Mouse (Mus musculus) right cerebral cortex, postnatal 14 days (tissue): ENCODE measurements around the gene Senp6.
"Not testable (repeated sequence)": the region's sequence is repeated elsewhere in the genome, so short reads cannot be mapped to it uniquely, and the experiment has no call there.

Source experiments
- DNase-seq: peaks from one replicate; pipeline ENCODE4 v3.0.0; 2022

The Senp6 gene

DNA sequence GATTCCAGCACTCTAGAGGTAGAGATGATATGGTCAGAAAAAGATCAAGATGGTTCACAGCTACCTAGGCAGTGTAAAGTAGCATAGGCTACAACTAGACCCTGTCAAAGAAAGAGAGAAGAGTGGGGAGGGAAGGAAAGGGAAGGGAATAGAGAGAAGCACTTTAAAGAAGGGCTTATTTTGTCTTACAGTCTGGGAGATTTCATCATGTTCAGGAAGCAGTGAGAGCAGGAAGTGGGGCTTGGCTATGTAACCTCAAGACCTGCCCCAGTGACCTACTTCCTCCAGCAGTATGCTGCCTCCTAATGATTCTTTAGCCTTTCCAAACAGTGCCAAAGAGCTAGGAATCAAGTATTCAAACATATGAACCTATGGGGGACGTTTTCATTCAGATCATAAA lies 14.2 kb downstream of the Senp6 start:
- DNase-seq: no peak

- DNase-seq: no peak
These were observed 17.9 kb downstream of the Senp6 start for GRCm38 (mm10) chr9:80084429-80085092.

DNA sequence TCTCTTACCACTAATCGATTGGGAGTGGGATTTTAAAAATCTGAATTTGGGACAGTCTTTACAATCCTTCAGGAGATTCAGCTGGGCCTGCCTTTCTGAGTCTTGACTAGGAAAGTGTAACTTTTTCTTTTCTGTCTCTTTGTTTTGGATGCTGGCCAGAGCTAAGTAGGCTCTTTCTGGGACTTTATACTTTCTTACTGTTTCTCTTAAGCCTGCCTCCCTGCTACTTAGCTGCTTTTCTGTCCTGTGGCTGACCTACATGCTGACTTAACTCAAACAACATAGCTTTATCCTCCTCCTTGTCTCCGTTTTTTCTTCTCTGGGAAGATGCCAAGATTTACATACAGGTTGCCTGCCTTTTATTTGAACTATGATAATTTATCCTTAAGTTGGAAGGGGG lies 19.0 kb downstream of the Senp6 start:
- no peak for DNase-seq

GRCm38 (mm10) chr9:80086272-80086966 lies 19.7 kb downstream of the Senp6 start:
- DNase-seq: not testable (repeated sequence)

DNA sequence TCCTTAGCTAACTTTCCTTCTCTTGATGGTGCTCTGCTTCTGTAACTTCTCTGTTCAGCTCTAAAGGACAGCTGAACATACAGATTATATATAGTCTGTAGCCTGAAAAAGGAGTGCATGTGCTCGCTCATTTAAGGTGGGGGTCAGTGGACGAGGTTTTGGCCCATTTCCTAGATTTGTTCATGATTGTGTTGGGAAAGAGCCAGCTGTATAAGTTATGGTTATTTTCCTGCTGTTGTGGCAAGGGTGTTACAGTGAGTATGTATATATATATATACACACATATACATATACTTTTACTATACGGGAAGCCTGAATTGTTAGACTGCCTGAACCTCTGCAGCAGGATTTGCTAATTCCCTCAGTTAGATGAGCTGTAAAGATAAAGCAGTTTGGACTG lies 22.7 kb downstream of the Senp6 start:
- DNase-seq: no peak

GRCm38 (mm10) chr9:80096325-80096724 lies 29.6 kb downstream of the Senp6 start:
- no peak for DNase-seq

GRCm38 (mm10) chr9:80145992-80146587 lies 79.4 kb downstream of the Senp6 start:
- no peak for DNase-seq

DNA sequence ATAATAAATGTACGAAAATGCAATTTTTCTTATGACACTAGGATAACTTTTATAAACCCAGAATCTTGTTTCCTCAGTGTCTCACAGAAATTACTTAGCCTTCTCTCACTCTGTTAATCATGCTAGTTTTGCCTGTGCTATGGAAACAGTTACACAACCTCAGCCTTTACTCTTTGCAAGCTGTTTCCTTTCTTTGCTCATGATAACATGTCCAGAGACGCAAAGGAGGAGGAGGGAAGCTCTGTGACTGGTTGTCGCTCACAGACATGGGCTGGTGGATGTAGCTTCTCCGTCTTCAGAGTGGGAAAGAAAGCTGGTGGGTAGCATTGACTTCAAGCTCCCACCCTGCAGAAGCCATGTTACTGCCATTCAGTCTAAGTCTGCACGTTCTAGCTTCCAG lies 82.9 kb downstream of the Senp6 start:
- no peak for DNase-seq

DNA sequence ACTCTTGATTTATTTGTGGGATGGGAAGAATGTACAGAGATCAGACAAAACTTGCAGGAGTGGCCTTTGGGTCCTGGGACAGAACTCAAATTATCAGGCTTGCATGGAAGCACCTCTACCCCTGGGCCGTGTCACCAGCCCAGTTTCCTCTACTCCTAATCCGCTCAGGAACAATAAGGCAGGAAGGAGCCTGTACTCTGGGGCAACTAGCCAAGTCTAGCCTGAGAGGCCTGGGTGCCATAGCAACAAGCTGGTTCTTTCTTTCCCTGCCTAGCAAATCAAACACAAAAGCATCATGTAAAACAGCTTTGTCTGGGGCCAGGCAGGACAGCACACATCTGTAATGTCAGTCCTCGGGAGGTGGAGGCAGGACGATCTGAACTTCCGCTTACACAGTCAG lies 88.6 kb downstream of the Senp6 start:
- DNase-seq: peak; percentile 44

- DNase-seq: no peak
These were observed 90.1 kb downstream of the Senp6 start for GRCm38 (mm10) chr9:80156780-80157179.

DNA sequence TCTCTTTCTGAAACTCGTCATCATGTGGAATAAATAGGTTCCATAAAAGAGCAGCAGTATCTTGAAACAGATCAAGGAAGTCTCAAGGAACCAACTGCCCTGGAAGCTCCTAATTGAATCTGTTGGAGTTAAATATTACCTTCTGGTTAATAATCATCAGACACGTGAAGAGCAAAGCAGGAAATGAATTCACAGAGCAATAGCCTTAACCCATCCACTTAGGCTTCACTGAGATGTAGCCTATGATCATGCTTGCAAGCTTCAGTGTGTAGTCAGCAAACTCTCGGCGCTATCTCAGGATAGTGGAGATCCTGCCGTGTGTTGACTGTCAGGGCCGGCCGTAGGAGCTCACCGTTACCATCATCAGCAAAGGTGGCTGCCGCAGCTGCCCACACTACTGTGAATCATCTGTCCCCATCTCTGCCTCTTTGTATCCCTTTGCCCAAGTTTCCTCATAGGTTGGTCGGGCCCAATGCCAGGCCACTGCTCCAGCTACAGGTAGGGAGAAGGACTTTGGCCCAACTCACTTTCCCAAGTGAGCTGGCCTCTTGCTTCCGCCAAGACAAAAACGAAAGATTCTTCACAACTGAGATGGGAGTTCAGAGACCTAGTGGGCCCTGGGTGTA lies 91.2 kb downstream of the Senp6 start:
- DNase-seq: no peak

GRCm38 (mm10) chr9:80158937-80159336 lies 92.2 kb downstream of the Senp6 start:
- no peak for DNase-seq

DNA sequence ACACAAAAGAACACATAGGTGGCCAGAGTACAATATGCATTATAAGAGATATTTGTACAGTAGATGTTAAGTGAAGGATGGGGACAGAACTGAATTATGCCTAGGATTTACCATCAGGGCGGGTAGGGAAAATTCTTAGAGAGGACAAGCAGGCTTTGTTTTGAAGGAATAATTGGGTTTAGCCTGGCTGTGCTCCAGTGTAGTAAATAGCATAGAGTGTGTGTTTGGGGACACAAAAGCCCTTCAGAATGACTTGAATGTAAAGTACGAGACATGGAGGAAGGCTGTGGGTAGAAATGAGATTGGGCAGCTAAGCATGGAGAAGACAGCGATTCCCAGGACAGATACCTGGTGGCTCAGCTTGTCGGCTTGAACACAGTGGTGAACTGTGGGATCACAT lies 94.7 kb downstream of the Senp6 start:
- DNase-seq: no peak

DNA sequence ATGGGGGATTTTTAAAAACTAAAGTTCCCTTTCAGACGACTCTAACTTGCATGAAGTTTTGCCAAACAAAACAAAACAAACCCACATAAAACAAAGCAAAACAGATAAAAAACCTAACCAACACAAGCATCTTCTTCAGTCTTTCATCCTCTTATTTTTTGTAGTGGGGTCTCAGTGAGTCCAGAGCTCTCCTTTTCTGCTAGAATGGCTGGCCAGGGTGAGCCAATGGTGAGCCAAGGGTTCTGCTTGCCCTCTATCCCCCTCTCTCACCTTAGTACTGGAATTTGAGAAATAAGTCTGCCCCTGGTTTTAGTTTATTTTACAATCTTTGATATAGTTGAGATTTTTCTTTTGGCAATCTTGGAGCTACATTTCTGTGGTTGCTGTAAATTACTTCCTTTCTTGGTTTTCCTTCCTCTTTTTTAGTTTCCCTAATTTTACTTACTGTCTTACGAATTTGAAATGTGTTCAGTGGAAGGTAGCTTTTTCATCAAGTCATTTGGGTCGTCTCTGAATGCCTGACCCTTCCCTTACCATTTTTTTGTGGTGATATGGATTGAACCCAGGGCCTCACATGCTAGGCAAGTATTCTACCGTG lies 96.5 kb downstream of the Senp6 start:
- DNase-seq: no peak

DNA sequence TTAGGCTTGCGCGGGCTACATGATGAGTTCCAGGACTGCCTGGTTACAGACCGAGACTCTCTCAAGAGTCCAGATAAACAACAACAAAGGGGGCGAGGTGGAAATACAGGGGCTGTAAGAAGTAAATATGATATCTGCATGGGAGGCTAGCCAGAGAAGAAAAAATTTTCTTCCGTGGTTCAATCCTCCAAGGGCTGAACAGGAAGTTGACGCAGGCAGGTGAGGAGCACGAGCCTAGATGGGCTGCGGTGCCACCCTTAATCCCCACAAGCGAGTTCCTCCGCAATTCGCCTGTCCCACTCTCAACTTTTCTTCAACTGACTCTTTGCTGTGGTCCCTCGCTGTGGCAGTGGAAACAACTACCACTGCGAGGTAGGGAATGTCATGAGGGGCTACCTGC lies 97.5 kb downstream of the Senp6 start:
- DNase-seq: no peak

DNA sequence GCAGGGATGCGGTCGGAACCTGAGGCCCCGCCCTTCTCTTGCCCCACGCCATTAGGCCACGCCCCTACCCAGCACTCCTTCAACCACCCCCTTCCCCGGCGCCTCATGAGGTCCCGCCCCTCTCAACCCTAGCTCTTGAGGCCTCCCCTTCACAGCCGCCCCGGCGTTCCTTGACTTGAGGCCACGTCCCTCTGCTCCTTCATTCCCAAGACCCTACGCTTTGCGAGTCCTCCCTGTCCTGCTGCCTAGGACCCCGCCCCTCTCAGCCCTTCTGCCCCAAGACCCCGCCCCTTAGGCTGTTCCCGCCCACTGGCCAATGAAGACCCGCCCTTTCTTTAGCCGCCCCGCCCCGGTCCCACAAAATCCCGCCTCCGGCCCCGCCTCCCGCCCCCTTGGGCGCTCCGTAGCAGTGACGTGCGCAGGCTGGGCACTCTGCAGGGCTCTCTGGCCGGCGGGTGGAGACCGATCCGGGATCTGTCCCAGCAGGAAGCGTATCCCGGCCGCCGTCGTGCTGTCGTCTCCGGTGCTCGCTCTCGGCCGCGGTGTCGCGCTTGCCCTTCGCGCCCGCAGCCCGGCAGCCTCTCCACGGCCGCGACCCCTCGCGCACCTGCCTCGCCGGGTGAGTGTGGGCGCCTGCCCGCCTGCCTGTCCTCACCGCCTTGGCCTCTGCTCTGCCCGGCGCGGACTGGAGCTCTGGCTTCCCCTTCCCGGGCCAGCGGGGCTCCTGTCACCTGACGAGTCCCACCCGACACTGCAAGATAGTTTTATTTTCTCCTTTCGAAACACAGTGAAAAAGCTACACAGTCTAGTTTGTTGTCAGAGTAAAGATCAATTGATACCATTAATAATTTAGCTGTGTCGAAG lies 98.1 kb downstream of the Senp6 start, which contains the start of gene Myo6:
TSS of gene Myo6 (plus strand) at position 421 of the 864 bp plus-strand sequence.
- DNase-seq: peak; percentile 95

DNA sequence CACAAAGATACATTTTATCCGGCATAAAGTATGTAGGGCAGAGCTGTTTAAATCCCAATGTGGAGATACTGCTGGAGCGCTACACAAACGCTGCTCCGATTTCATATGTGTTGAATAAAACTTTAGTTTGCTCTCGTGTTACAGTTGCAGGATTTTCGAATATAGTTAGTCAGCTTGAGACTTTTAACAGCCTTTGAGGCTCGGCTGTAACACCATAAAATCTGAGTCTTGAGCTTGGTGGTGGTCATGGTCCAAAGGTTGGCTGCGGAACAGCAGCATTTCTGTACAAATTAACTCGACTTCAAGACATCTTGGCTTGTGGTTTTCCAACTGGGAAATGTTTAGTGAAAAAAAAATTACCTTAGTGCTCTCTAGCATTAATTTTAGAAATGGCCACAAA lies 99.0 kb downstream of the Senp6 start:
- DNase-seq: no peak

DNA sequence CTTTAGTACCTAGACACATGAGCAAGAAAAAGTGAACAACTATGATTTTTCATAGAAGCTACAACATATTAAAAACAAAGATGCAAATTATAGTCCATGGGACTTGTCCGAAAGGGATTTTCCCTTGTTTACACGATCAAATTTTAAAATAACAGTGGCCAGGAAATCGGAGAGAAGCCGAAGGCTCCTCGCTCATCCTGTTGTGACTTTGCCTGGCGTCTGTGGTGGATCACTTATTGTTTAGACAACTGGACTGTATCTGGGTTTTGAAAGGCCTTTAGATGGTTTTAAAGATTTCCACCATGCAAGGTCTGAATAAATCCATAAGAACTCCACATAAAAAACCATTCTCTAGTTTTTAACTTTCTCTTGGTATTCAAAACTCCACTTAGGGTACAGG lies 99.7 kb downstream of the Senp6 start:
- DNase-seq: no peak

GRCm38 (mm10) chr9:80167089-80167488 lies 100.4 kb downstream of the Senp6 start:
- DNase-seq: no peak

DNA sequence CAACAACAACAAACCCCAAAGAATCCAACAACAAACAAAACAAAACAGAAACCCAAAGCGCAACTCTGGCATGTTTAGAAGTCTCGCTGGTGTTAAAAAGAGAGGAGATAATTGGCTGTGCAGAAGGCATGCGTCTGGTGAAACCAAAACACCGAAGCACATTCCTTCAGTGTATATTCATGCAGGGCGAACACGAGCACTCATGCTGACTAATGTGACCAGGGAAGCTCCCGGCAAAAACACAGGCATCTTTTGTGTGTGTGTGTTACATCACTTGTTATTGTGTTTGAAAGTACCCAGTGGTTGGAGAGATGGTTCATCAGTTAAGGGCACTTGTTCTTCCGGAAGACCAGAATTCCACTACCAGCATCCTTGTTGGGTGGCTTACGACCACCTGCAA lies 102.8 kb downstream of the Senp6 start:
- no peak for DNase-seq

GRCm38 (mm10) chr9:80171241-80171640 lies 104.5 kb downstream of the Senp6 start:
- no peak for DNase-seq
